Mouse (Mus musculus): Measurements from ENCODE around the gene Lpcat4.

- TF ChIP-seq POLR2A (IDR thresholded peaks at IDR 0.05; ENCODE audit: control insufficient read depth, low read depth, low read length) (peak; percentile 100), CTCF (IDR thresholded peaks at IDR 0.05; ENCODE audit: control insufficient read depth, insufficient read depth, insufficient replicate concordance, low read depth, low read length) (peak; percentile 74)
These were observed 22.7 kb downstream of the Lpcat4 start, which contains the start of gene Nop10 for GRCm38 (mm10) chr2:112261748-112262653.
